Mouse (Mus musculus) naive thymus-derived CD4-positive, alpha-beta T cell, adult 5 months (primary cell): ENCODE results near the gene S1pr5. TPM values are rescaled to one million over a fixed set of nuclear protein-coding genes. Genes with fewer than 3 reads are reported as not detected.

ENCODE experiments used
- polyA plus RNA-seq: library from polyadenylated mRNA; unstranded; fragments of 100-300 nt; shearing (Covaris generic); gene quantifications from one replicate; pipeline ENCODE4 v1.2.1, GENCODE M21; 2017

Gene S1pr5
- not detected for polyA plus RNA-seq

GRCm38 (mm10) chr9:21248326-21248725, at the start of gene S1pr5:
S1pr5 (minus strand) TSS chr9:21248443.

GRCm38 (mm10) chr9:21291022-21291787, 43.0 kb upstream of the S1pr5 start, which contains the start of gene Cdkn2d:
Cdkn2d (minus strand) TSS chr9:21291407.

GRCm38 (mm10) chr9:21287571-21288402, 39.5 kb upstream of the S1pr5 start, which contains the start of gene Kri1:
Kri1 (minus strand) TSS chr9:21287969.

GRCm38 (mm10) chr9:21265000-21265561, 16.8 kb upstream of the S1pr5 start, which contains the start of gene Atg4d:
Atg4d (plus strand) TSS chr9:21265293.

GRCm38 (mm10) chr9:21238733-21239464, 9.3 kb downstream of the S1pr5 start, which contains the start of gene Keap1:
Keap1 (minus strand) TSS chr9:21239361.

Other genes starting within 250 kb of the S1pr5 start
- 96.9 TPM for gene Mrpl4, start 245.7 kb downstream of the S1pr5 start, polyA plus RNA-seq
- 31.7 TPM for gene Icam1, start 232.5 kb downstream of the S1pr5 start, polyA plus RNA-seq
- 0.56 TPM for gene Icam4, start 219.1 kb downstream of the S1pr5 start, polyA plus RNA-seq
- not detected for gene Icam5, start 216.4 kb downstream of the S1pr5 start, polyA plus RNA-seq
- gene Zglp1, start 181.3 kb downstream of the S1pr5 start, polyA plus RNA-seq, result not detected
- gene Gm49373, start 175.3 kb downstream of the S1pr5 start, polyA plus RNA-seq, result 0.44 TPM
- 35.4 TPM for gene Fdx1l, start 174.8 kb downstream of the S1pr5 start, polyA plus RNA-seq
- gene Gm38431, start 156.4 kb downstream of the S1pr5 start, polyA plus RNA-seq, result 2.2 TPM
- 64.1 TPM for gene Raver1, start 156.4 kb downstream of the S1pr5 start, polyA plus RNA-seq
- gene Tyk2, start 117.2 kb downstream of the S1pr5 start, polyA plus RNA-seq, result 47.8 TPM
- gene Cdc37, start 98.5 kb downstream of the S1pr5 start, polyA plus RNA-seq, result 278 TPM
- 0.35 TPM for gene Pde4a, start 82.7 kb downstream of the S1pr5 start, polyA plus RNA-seq
- 31.0 TPM for gene Keap1, start 9.1 kb downstream of the S1pr5 start, polyA plus RNA-seq
- 59.5 TPM for gene Atg4d, start 16.9 kb upstream of the S1pr5 start, polyA plus RNA-seq
- 36.7 TPM for gene Kri1, start 39.5 kb upstream of the S1pr5 start, polyA plus RNA-seq
- gene Cdkn2d, start 43.0 kb upstream of the S1pr5 start, polyA plus RNA-seq, result 77.2 TPM
- 5.0 TPM for gene Ap1m2, start 63.9 kb upstream of the S1pr5 start, polyA plus RNA-seq
- gene Slc44a2, start 72.3 kb upstream of the S1pr5 start, polyA plus RNA-seq, result 509 TPM
- 85.5 TPM for gene Ilf3, start 119.4 kb upstream of the S1pr5 start, polyA plus RNA-seq
- gene Qtrt1, start 163.4 kb upstream of the S1pr5 start, polyA plus RNA-seq, result 56.2 TPM
- 331 TPM for gene Dnm2, start 176.5 kb upstream of the S1pr5 start, polyA plus RNA-seq